ENCODE assay signal across 7 mouse cellular contexts in the genomic region with DNA sequence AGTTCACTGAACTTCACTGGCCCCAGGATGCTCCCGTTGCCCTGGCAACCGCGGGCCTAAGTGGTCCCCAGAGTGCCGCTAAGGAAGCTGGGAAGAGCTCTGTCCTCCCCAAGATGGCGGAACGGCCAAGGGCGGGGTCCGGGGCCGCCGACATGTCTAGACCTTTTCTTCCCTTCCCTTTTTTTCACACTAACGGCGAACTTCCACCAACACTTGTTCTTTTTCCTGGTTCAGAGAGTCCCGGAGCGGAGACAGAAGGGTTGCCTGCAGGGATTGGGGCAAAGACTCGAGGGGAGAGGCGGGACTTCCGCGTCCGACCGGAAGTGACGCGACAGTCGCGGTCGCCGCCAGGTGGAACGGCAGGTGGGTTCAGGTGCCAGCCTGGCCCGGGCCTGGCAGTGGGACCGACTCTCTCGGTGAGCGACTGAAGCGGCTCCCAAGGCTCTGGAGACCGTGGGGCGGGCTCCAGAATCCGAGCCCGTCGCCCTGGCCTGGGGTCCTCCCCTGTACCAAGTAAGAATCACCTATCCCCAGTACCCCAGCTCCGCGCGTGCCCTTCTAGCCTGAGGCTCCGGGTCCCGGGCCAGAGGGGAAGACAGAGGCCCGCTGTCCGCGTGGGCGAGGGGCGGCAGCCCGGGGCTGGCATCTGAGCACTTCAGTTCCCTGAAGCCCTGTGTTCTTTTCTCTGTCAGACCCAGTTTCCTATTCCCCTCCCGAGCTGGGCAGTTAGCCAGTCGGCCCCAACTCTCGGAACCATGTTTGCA. TPM values are rescaled to one million over a fixed set of nuclear protein-coding genes. Genes with fewer than 3 reads are reported as not detected.
A peak's percentile ranks its signal among the peaks of the same experiment; 100 is the strongest.
DNase-seq lines count a peak whose midpoint lies in the region; ATAC-seq lines count a peak whose summit lies in the region.

A gene (plus strand): TSS at position 116 of the 764 bp plus-strand sequence.
A gene (plus strand): TSS at position 334 of the 764 bp plus-strand sequence.

- peak within 1 kb of the TSS; percentile 81 for H3K9ac ChIP-seq in intestine, embryonic 15.5 days

- no peaks in the 10 kb centered on the region for H3K36me3 ChIP-seq in intestine, embryonic 15.5 days
- peaks cover 29% of the 10 kb centered on the region for H3K36me3 ChIP-seq in midbrain, embryonic 10.5 days

- peak within 1 kb of the TSS; percentile 91 for H3K4me2 ChIP-seq in intestine, embryonic 15.5 days (replicated peaks)

- H3K4me3 ChIP-seq in intestine, embryonic 15.5 days (replicated peaks), result peak within 1 kb of the TSS; percentile 78
- peak within 1 kb of the TSS; percentile 77 for H3K4me3 ChIP-seq in midbrain, embryonic 10.5 days

- ATAC-seq in intestine, embryonic 15.5 days, result peak; percentile 92

- H3K9me3 ChIP-seq in intestine, embryonic 15.5 days, result no peaks in the 10 kb centered on the region
- H3K9me3 ChIP-seq in midbrain, embryonic 10.5 days (replicated peaks), result no peaks in the 10 kb centered on the region

- WGBS in intestine, embryonic 15.5 days, result under 1% methylated on average over 51 of the region's 51 CpGs
- WGBS in midbrain, embryonic 10.5 days, result 1% methylated on average over 51 of the region's 51 CpGs

- intact Hi-C loops in left cerebral cortex, postnatal 25 days (cut with DNase I), result no loop called here

- H3K27ac ChIP-seq in intestine, embryonic 15.5 days, result peak within 1 kb of the TSS; percentile 98
- peak within 1 kb of the TSS; percentile 96 for H3K27ac ChIP-seq in midbrain, embryonic 10.5 days (replicated peaks)

- no peaks in the 10 kb centered on the region for H3K27me3 ChIP-seq in intestine, embryonic 15.5 days (replicated peaks)
- H3K27me3 ChIP-seq in midbrain, embryonic 10.5 days (ENCODE audit: low read depth, poor library complexity, severe bottlenecking), result no peaks in the 10 kb centered on the region

- peaks cover 7% of the 10 kb centered on the region; the same call in 1 of the 2 replicates for H3K4me1 ChIP-seq in intestine, embryonic 15.5 days (replicated peaks)
- H3K4me1 ChIP-seq in midbrain, embryonic 10.5 days, result peaks cover 31% of the 10 kb centered on the region

- peak; percentile 87 to 96 for DNase-seq in adrenal gland, adult (ENCODE audit: inconsistent age in 2 of 2, low spot score in 1 of 2)
- DNase-seq in embryo, embryonic 10.5 days (ENCODE audit: low spot score), result peak; percentile 95
- DNase-seq in gastrocnemius, postnatal 25 days, result peak; percentile 87
- DNase-seq in left cerebral cortex, postnatal 25 days (ENCODE audit: low spot score in 2 of 2), result peak; percentile 85 to 86
- peak; percentile 91 for DNase-seq in midbrain, embryonic 10.5 days (ENCODE audit: low spot score)
- peak; percentile 82 for DNase-seq in right cerebral cortex, postnatal 4 days

RNA-seq across cellular contexts. Expression of the first gene that starts in this region (rescaled TPM):
- 10 to 100 TPM; 24.8 to 28.5 TPM for total RNA-seq in gastrocnemius, postnatal 25 days (2021)
- polyA plus RNA-seq in intestine, embryonic 15.5 days (2015; fragmentation: Nextera tagmentation; extraction: Ambion mirVana), result 44.2 and 50.1 TPM in 2 replicates
- 10 to 100 TPM; 49.9 to 54.6 TPM for total RNA-seq in left cerebral cortex, postnatal 25 days (2021)
- polyA plus RNA-seq in midbrain, embryonic 10.5 days (2016; fragmentation: Nextera tagmentation; extraction: Ambion mirVana), result 42.1 and 52.2 TPM in 2 replicates

RNA-seq across cellular contexts. Expression of the second gene that starts in this region (rescaled TPM):
- under 1 TPM; 0.23 to 0.54 TPM for total RNA-seq in gastrocnemius, postnatal 25 days (2021)
- polyA plus RNA-seq in intestine, embryonic 15.5 days (2015; fragmentation: Nextera tagmentation; extraction: Ambion mirVana), result 0.27 and 0.35 TPM in 2 replicates
- under 1 TPM; 0.37 to 0.53 TPM for total RNA-seq in left cerebral cortex, postnatal 25 days (2021)
- 0.12 and 0.34 TPM in 2 replicates for polyA plus RNA-seq in midbrain, embryonic 10.5 days (2016; fragmentation: Nextera tagmentation; extraction: Ambion mirVana)

Comparison
In these comparisons a context has a peak if more than half of its experiments do, and no peak if none do; other contexts are left out.
1. Peak in every context shown above with its lines: DNase-seq, ATAC-seq, H3K4me3 ChIP-seq and H3K27ac ChIP-seq.